In genomic region chr7:109985661-109986132, GRCm38 (mm10) we compare ENCODE assay signal across 8 mouse cellular contexts. TPM values are rescaled to one million over a fixed set of nuclear protein-coding genes. Genes with fewer than 3 reads are reported as not detected.
DNase-seq lines count a peak whose midpoint lies in the region; ATAC-seq and TF ChIP-seq lines count a peak whose summit lies in the region.

No protein-coding gene starts in this region.

- peak; percentile 9 for DNase-seq in heart, postnatal 0 days (ENCODE audit: low spot score)
- no peak for DNase-seq in heart, adult 11 months
- DNase-seq in limb, embryonic 10.5 days (ENCODE audit: low spot score): no peak
- no peak for DNase-seq in urinary bladder, postnatal 25 days (ENCODE audit: low spot score)
- no peak for DNase-seq in left cerebral cortex, postnatal 10 days (ENCODE audit: extremely low spot score in 1 of 2, low spot score in 2 of 2)

- H3K9me3 ChIP-seq in heart, postnatal 0 days (replicated peaks; ENCODE audit: control insufficient read depth, low read length): no peaks in the 10 kb centered on the region
- no peaks in the 10 kb centered on the region for H3K9me3 ChIP-seq in E14TG2a.4 (ENCODE audit: low read length)
- no peaks in the 10 kb centered on the region for H3K9me3 ChIP-seq in embryonic facial prominence, embryonic 12.5 days
- H3K9me3 ChIP-seq in limb, embryonic 10.5 days (replicated peaks): no peaks in the 10 kb centered on the region
- no peaks in the 10 kb centered on the region for H3K9me3 ChIP-seq in midbrain, embryonic 16.5 days (replicated peaks; ENCODE audit: control insufficient read depth, low read length, poor library complexity, severe bottlenecking)

- no peaks in the 10 kb centered on the region for H3K27me3 ChIP-seq in heart, postnatal 0 days (ENCODE audit: control insufficient read depth, insufficient read depth, low read length)
- no peaks in the 10 kb centered on the region for H3K27me3 ChIP-seq in E14TG2a.4 (ENCODE audit: insufficient read depth, low read length)
- H3K27me3 ChIP-seq in embryonic facial prominence, embryonic 12.5 days: no peaks in the 10 kb centered on the region
- H3K27me3 ChIP-seq in limb, embryonic 10.5 days (ENCODE audit: low read depth, poor library complexity, severe bottlenecking): no peaks in the 10 kb centered on the region
- H3K27me3 ChIP-seq in midbrain, embryonic 16.5 days (ENCODE audit: control insufficient read depth, insufficient read depth, low read depth, low read length): no peaks in the 10 kb centered on the region

- H3K27ac ChIP-seq in heart, postnatal 0 days (ENCODE audit: low read depth): peak overlapping the region; percentile 77
- peak overlapping the region; percentile 75 for H3K27ac ChIP-seq in embryonic facial prominence, embryonic 12.5 days
- peak overlapping the region; percentile 87 for H3K27ac ChIP-seq in limb, embryonic 10.5 days
- H3K27ac ChIP-seq in midbrain, embryonic 16.5 days (ENCODE audit: low read length): peak overlapping the region; percentile 83

- H3K4me2 ChIP-seq in heart, postnatal 0 days (ENCODE audit: low read depth, low read length): peak overlapping the region; percentile 76
- H3K4me2 ChIP-seq in embryonic facial prominence, embryonic 12.5 days (replicated peaks): peak overlapping the region; percentile 68
- peak overlapping the region; percentile 80 for H3K4me2 ChIP-seq in midbrain, embryonic 16.5 days (ENCODE audit: low read length)

- TF ChIP-seq EP300 in heart, postnatal 0 days (IDR thresholded peaks at IDR 0.05; ENCODE audit: low read depth): no peak

- peak overlapping the region; percentile 81 for H3K9ac ChIP-seq in heart, postnatal 0 days (replicated peaks; ENCODE audit: low read depth, low read length)
- H3K9ac ChIP-seq in embryonic facial prominence, embryonic 12.5 days: peak overlapping the region; percentile 79
- H3K9ac ChIP-seq in midbrain, embryonic 16.5 days (ENCODE audit: low read depth, low read length): peak overlapping the region; percentile 66

- intact Hi-C loops in left cerebral cortex, postnatal 10 days (cut with DNase I): no loop called here

- TF ChIP-seq CTCF in heart, postnatal 0 days (IDR thresholded peaks at IDR 0.05; ENCODE audit: low read depth): no peak
- no peak for TF ChIP-seq CTCF in E14TG2a.4 (conservative IDR thresholded peaks at IDR 0.05; ENCODE audit: low read length)

- under 1% methylated on average over 27 of the region's 27 CpGs for WGBS in heart, postnatal 0 days
- under 1% methylated on average over 27 of the region's 27 CpGs for WGBS in embryonic facial prominence, embryonic 12.5 days
- WGBS in limb, embryonic 10.5 days: under 1% methylated on average over 27 of the region's 27 CpGs
- 0% methylated on average over 27 of the region's 27 CpGs for WGBS in midbrain, embryonic 16.5 days

- peak; percentile 40 for ATAC-seq in heart, postnatal 0 days (ENCODE audit: insufficient read depth, low read depth)
- peak; percentile 50 for ATAC-seq in embryonic facial prominence, embryonic 12.5 days (ENCODE audit: insufficient number of reproducible peaks, insufficient read depth, low FRiP score, low TSS enrichment)
- no peak; the same call in 1 of the 2 replicates for ATAC-seq in midbrain, embryonic 16.5 days

- H3K4me1 ChIP-seq in heart, postnatal 0 days (ENCODE audit: control insufficient read depth, insufficient read depth): no peaks in the 10 kb centered on the region
- peaks cover 28% of the 10 kb centered on the region for H3K4me1 ChIP-seq in E14TG2a.4 (replicated peaks; ENCODE audit: low read depth, low read length)
- H3K4me1 ChIP-seq in embryonic facial prominence, embryonic 12.5 days: peaks cover 12% of the 10 kb centered on the region
- H3K4me1 ChIP-seq in limb, embryonic 10.5 days: peaks cover 8% of the 10 kb centered on the region; the same call in 1 of the 2 replicates
- peaks cover 21% of the 10 kb centered on the region for H3K4me1 ChIP-seq in midbrain, embryonic 16.5 days (ENCODE audit: control insufficient read depth, insufficient read depth, low read length)

- peak overlapping the region; percentile 67 for H3K4me3 ChIP-seq in heart, postnatal 0 days (ENCODE audit: low read depth, low read length)
- H3K4me3 ChIP-seq in E14TG2a.4 (replicated peaks; ENCODE audit: low read length): peak overlapping the region; percentile 87
- peak overlapping the region; percentile 71 for H3K4me3 ChIP-seq in embryonic facial prominence, embryonic 12.5 days
- H3K4me3 ChIP-seq in limb, embryonic 10.5 days: peak overlapping the region; percentile 75
- H3K4me3 ChIP-seq in midbrain, embryonic 16.5 days (ENCODE audit: low read depth, low read length): peak overlapping the region; percentile 51

- peaks cover 22% of the 10 kb centered on the region for H3K36me3 ChIP-seq in heart, postnatal 0 days (replicated peaks; ENCODE audit: control insufficient read depth, insufficient read depth, low read length)
- H3K36me3 ChIP-seq in E14TG2a.4 (ENCODE audit: insufficient read depth, low read length): peaks cover 37% of the 10 kb centered on the region
- H3K36me3 ChIP-seq in embryonic facial prominence, embryonic 12.5 days: peaks cover 9% of the 10 kb centered on the region; the same call in 1 of the 2 replicates
- H3K36me3 ChIP-seq in limb, embryonic 10.5 days: peaks cover 31% of the 10 kb centered on the region
- H3K36me3 ChIP-seq in midbrain, embryonic 16.5 days (ENCODE audit: control insufficient read depth, insufficient read depth, low read length): 0 out of 2 replicates have a peak, but pooled peaks cover 6% of the 10 kb centered on the region

RNA-seq across cellular contexts. Expression of gene Tmem41b, which starts 1.0 kb away (rescaled TPM):
- 66.4 and 93.7 TPM in 2 replicates for total RNA-seq in heart, postnatal 0 days (2014; rRNA removed; ENCODE audit: low replicate concordance)
- polyA plus RNA-seq in heart, postnatal 0 days (2015; fragmentation: Nextera tagmentation; extraction: Ambion mirVana): 63.7 and 64.8 TPM in 2 replicates
- polyA plus RNA-seq in embryonic facial prominence, embryonic 12.5 days (2016; fragmentation: Nextera tagmentation; extraction: Ambion mirVana): 73.5 and 74.8 TPM in 2 replicates
- 68.4 and 73.9 TPM in 2 replicates for polyA plus RNA-seq in limb, embryonic 10.5 days (2016; fragmentation: Nextera tagmentation; extraction: Ambion mirVana)
- polyA plus RNA-seq in midbrain, embryonic 16.5 days (2015; fragmentation: Nextera tagmentation; extraction: Ambion mirVana): 63.7 and 67.2 TPM in 2 replicates
- total RNA-seq in left cerebral cortex, postnatal 10 days (2021): 10 to 100 TPM; 53.1 to 55.0 TPM

RNA-seq across cellular contexts. Expression of gene Dennd5a, which starts 25.4 kb away (rescaled TPM):
- 171 and 205 TPM in 2 replicates for total RNA-seq in heart, postnatal 0 days (2014; rRNA removed; ENCODE audit: low replicate concordance)
- polyA plus RNA-seq in heart, postnatal 0 days (2015; fragmentation: Nextera tagmentation; extraction: Ambion mirVana): 31.1 and 34.6 TPM in 2 replicates
- polyA plus RNA-seq in embryonic facial prominence, embryonic 12.5 days (2016; fragmentation: Nextera tagmentation; extraction: Ambion mirVana): 42.0 and 51.4 TPM in 2 replicates
- 27.6 and 30.0 TPM in 2 replicates for polyA plus RNA-seq in limb, embryonic 10.5 days (2016; fragmentation: Nextera tagmentation; extraction: Ambion mirVana)
- 38.5 and 40.2 TPM in 2 replicates for polyA plus RNA-seq in midbrain, embryonic 16.5 days (2015; fragmentation: Nextera tagmentation; extraction: Ambion mirVana)
- total RNA-seq in left cerebral cortex, postnatal 10 days (2021): 100 to 1,000 TPM; 150 to 152 TPM

RNA-seq across cellular contexts. Expression of gene Ipo7, which starts 32.4 kb away (rescaled TPM):
- total RNA-seq in heart, postnatal 0 days (2014; rRNA removed; ENCODE audit: low replicate concordance): 72.6 and 85.5 TPM in 2 replicates
- polyA plus RNA-seq in heart, postnatal 0 days (2015; fragmentation: Nextera tagmentation; extraction: Ambion mirVana): 24.0 and 24.3 TPM in 2 replicates
- 42.4 and 45.1 TPM in 2 replicates for polyA plus RNA-seq in embryonic facial prominence, embryonic 12.5 days (2016; fragmentation: Nextera tagmentation; extraction: Ambion mirVana)
- polyA plus RNA-seq in limb, embryonic 10.5 days (2016; fragmentation: Nextera tagmentation; extraction: Ambion mirVana): 49.2 and 51.6 TPM in 2 replicates
- polyA plus RNA-seq in midbrain, embryonic 16.5 days (2015; fragmentation: Nextera tagmentation; extraction: Ambion mirVana): 48.6 and 50.6 TPM in 2 replicates
- total RNA-seq in left cerebral cortex, postnatal 10 days (2021): 10 to 100 TPM; 88.9 to 90.7 TPM
